Mouse (Mus musculus): Measurements from ENCODE around the gene Rnf166.

Gene Rnf166

DNA sequence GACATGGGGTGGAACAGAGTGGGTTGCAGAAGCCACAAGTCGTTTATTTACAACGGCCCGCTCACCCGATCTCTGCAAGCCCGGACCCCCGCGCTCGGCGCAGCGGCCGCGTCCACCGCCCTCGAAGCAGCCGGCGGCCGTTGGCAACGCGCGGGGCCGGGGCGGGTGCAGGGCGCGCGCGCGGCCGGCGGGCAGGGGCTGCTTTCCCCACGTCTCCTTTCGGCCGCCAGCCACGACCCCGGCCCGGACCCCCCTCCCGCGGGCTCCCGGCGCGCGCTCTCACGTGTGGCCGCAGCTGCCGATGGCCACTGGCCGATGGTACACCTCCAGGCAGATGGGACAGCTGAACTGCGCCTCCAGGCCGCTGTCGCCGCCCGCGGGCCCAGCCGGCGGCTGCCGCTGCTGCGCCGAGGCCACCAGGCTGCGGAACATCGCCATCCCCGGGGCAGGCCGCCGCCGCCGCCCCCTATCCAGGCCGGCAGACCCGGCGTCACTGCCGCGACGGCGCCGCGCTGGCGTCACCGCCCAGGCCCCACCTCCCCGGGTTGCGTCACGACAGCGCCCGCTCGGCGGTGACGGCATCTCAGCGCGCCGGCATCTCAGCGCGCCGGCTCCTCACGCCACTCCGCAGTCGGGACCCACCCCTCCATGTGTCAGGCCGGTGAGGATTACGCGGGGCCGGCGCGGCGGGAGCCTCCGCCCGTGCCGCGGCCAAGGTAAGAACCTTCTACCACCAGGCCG, at the start of gene Rnf166, which contains the start of gene Ctu2:
Rnf166 (minus strand) TSS at position 485 of the 741 bp plus-strand sequence.
Ctu2 (plus strand) TSS at position 564 of the 741 bp plus-strand sequence.
- peak; percentile 75 to 89 for DNase-seq (ENCODE audit: low spot score in 2 of 2)

GRCm38 (mm10) chr8:122525004-122525403, 49.1 kb upstream of the Rnf166 start:
- no peak for DNase-seq (ENCODE audit: low spot score in 2 of 2)

DNA sequence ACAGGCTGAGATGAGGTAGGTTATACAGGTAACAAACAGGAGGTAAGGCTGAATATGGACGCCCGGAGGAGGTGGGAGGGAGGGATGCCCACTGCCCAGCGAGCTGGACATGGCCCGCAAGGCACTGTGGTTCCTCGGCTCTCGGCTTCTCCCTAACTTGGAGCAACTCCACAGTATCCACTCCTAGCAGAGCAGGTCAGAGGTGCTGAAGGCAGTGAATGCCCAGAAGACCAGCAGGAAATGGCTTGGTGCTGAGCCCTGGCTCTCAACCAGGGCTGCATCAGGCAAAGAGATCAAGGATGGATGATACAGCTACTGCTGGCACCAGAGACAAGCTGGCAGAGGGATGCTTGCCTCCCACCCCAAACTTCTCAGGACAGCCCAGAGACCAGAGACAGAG, 48.6 kb upstream of the Rnf166 start:
- DNase-seq (ENCODE audit: low spot score in 2 of 2), result no peak

- no peak for DNase-seq (ENCODE audit: low spot score in 2 of 2)
Observed at GRCm38 (mm10) chr8:122523652-122524360, 47.9 kb upstream of the Rnf166 start.

- DNase-seq (ENCODE audit: low spot score in 2 of 2), result no peak
Observed at GRCm38 (mm10) chr8:122522796-122523651, 47.2 kb upstream of the Rnf166 start.

GRCm38 (mm10) chr8:122520611-122521010, 44.7 kb upstream of the Rnf166 start:
- DNase-seq (ENCODE audit: low spot score in 2 of 2), result no peak

DNA sequence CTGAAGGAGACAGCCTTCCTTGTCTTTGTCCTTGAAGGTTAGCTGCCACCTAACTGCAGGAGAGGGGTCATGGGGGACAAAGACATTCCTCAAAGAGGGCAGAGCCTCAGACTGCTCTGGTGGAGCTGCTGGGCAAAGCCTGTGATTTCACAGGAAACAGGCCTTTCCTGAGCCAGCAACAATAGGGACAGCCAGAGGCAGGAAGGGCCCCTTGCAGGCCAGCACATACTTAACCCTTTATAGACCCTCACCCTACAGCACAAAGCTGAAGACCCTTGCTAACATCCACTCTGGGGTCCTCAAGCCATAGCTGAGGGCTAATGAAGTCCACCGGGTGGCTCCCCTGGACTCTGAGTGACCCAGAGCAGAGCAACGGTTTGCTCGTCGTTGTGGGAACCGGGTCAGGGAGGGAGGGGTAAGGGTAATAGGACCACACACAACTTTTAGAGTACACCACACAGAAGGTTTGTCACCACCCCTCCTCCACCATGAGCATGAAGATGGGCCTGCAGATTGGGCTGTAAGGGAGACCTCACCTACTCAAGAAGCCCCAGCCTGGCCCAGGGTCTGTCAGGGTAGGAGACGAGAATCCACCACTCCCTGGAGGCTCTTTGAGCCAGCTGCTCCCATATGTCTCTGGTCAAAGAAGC, 41.8 kb upstream of the Rnf166 start:
- no peak for DNase-seq (ENCODE audit: low spot score in 2 of 2)

- no peak for DNase-seq (ENCODE audit: low spot score in 2 of 2)
Observed at GRCm38 (mm10) chr8:122515699-122516098, 39.8 kb upstream of the Rnf166 start.

DNA sequence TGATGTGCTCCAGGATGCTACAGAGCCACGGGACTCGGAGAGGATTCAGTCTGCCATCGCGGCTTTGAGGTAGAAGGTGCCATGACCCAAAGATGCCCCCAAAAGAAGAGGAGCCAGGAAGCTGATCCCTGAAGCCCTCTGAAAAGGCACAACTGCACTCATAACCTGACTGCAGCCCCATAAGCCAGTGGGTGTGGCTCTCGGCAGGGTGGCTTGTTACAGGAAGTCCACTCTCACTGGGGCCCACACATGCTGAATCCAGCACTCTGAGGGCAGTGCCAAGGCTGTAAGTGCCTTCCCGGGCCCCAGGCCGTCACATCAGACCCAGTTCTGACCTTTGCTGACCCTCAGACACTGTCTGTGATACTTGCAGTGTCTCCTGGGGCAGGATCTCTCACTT, 36.5 kb upstream of the Rnf166 start:
- DNase-seq (ENCODE audit: low spot score in 2 of 2), result no peak

GRCm38 (mm10) chr8:122511552-122511951, 35.7 kb upstream of the Rnf166 start:
- DNase-seq (ENCODE audit: low spot score in 2 of 2), result no peak

- DNase-seq (ENCODE audit: low spot score in 2 of 2), result peak; percentile 58 to 62
Observed at GRCm38 (mm10) chr8:122500856-122501255, 25.0 kb upstream of the Rnf166 start.

- DNase-seq (ENCODE audit: low spot score in 2 of 2), result no peak
Observed at GRCm38 (mm10) chr8:122497912-122498311, 22.0 kb upstream of the Rnf166 start.

GRCm38 (mm10) chr8:122497016-122497734, 21.3 kb upstream of the Rnf166 start:
- no peak for DNase-seq (ENCODE audit: low spot score in 2 of 2)

- no peak for DNase-seq (ENCODE audit: low spot score in 2 of 2)
Observed at GRCm38 (mm10) chr8:122488387-122488786, 12.5 kb upstream of the Rnf166 start.

GRCm38 (mm10) chr8:122484831-122485230, 9.0 kb upstream of the Rnf166 start:
- no peak for DNase-seq (ENCODE audit: low spot score in 2 of 2)

GRCm38 (mm10) chr8:122483877-122484276, 8.0 kb upstream of the Rnf166 start:
- no peak for DNase-seq (ENCODE audit: low spot score in 2 of 2)

DNA sequence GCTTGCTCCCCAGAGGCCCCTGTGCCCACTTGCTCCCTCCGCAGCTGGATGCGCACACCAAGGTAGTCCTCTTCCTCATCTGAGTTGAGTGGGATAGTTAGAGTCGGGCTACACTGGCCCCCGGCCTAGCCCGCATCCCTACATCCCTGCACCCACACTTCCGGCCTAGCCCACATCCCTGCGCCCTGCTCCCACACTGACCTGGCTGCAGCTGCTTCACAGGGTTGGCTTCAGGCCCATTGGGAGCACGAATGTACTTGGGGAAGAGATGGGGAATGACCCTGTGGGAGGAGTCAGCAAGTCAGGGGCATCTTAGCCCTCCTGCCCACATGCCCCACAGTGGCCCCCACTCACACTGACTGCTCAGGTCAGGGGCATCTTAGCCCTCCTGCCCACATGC, 6.6 kb upstream of the Rnf166 start:
- DNase-seq (ENCODE audit: low spot score in 2 of 2), result no peak

DNA sequence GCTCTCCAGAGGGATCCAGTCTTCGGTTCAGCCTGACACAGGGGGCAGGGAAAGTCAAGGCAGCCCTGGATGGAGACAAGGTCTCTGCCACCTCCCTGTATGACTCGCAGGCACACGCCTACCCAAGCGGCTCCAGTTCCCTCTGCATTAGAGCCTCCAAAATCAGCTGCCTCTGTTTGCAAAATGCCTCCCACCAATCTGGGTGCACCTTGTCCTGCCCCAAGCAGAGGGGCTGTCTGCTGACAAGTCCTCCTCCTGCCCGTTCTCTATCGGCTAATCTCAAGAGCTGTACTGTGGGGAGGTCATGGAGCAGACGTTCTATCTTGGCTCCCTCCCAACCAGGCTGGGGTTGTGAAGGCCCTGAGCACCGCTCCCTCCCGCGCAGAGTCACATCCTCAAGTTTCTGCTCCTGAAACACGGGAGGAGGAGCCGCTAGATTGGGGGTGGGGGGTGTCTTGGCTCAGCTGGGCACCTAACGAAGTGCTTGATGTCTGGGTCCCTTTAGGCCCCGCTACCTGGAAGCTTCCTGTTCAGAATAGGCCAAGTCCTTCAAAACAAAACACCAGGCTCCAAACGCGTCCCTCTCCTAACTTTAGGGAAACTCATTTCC, 808 bp downstream of the Rnf166 start:
- DNase-seq (ENCODE audit: low spot score in 2 of 2), result no peak

GRCm38 (mm10) chr8:122473911-122474421, 1.9 kb downstream of the Rnf166 start:
- DNase-seq (ENCODE audit: low spot score in 2 of 2), result no peak

GRCm38 (mm10) chr8:122470691-122471090, 5.2 kb downstream of the Rnf166 start:
- DNase-seq (ENCODE audit: low spot score in 2 of 2), result no peak

Data from frontal cortex, postnatal 25 days (tissue).